Mouse (Mus musculus) kidney, postnatal 0 days (tissue): Measurements from ENCODE around the gene Atxn7l1. TPM values are rescaled to one million over a fixed set of nuclear protein-coding genes. Genes with fewer than 3 reads are reported as not detected.

Experiments used
- ATAC-seq: fragments of 200-750 bp; cut with Nextera tagmentation; replicated peaks from 2 replicates; pipeline ENCODE4 v1.8.0; 2017; ENCODE audit warnings: low read depth, moderate number of reproducible peaks, moderate TSS enrichment, moderate library complexity; ENCODE audit not compliant: low FRiP score
- DNase-seq: peaks from one replicate; pipeline ENCODE4 v3.0.0-alpha.2; 2016; ENCODE audit warnings: low spot score
- H3K27ac ChIP-seq: fragments of 300-500 bp; sonication (generic); 2 replicates; pipeline ENCODE4 v1.5.1; 2014; ENCODE audit warnings: mild to moderate bottlenecking
- H3K27me3 ChIP-seq: fragments of 300-500 bp; sonication (generic); 2 replicates; pipeline ENCODE4 v1.6.1; 2014; ENCODE audit warnings: low read length, mixed read lengths; ENCODE audit not compliant: insufficient read depth
- H3K36me3 ChIP-seq: fragments of 300-500 bp; sonication (generic); 2 replicates; pipeline ENCODE4 v1.6.1; 2014; ENCODE audit warnings: low read length, mixed read lengths; ENCODE audit not compliant: insufficient read depth
- H3K4me1 ChIP-seq: fragments of 300-500 bp; sonication (generic); replicated peaks from 2 replicates; pipeline ENCODE4 v1.6.1; 2014; ENCODE audit warnings: antibody characterized with exemption, low read length, mixed read lengths; ENCODE audit not compliant: insufficient read depth
- H3K4me2 ChIP-seq: fragments of 300-500 bp; sonication (generic); 2 replicates; pipeline ENCODE4 v1.6.1; 2014; ENCODE audit warnings: mild to moderate bottlenecking, low read length, moderate library complexity, mixed read lengths
- H3K4me3 ChIP-seq: fragments of 300-500 bp; sonication (generic); replicated peaks from 2 replicates; pipeline ENCODE4 v1.5.1; 2014; ENCODE audit warnings: low read depth, low read length
- H3K9ac ChIP-seq: fragments of 300-500 bp; sonication (generic); 2 replicates; pipeline ENCODE4 v1.6.1; 2014; ENCODE audit warnings: low read depth, low read length
- H3K9me3 ChIP-seq: fragments of 300-500 bp; sonication (generic); replicated peaks from 2 replicates; pipeline ENCODE4 v1.6.1; 2016; ENCODE audit warnings: low read length, inconsistent platforms, mixed read lengths
- CTCF ChIP-seq: IDR thresholded peaks from 2 replicates; pipeline ENCODE4 v1.5.1; 2016; ENCODE audit warnings: antibody characterized with exemption, low read depth, mild to moderate bottlenecking, moderate library complexity
- WGBS: fragments of 180-500 bp; shearing (Covaris S2); extraction: QIAGEN DNeasy Blood & Tissue Kit; methylation state at CpG from one replicate; pipeline ENCODE4 v1.1.7; 2014; 5-methylcytosine and 5-hydroxymethylcytosine counted together
- polyA plus RNA-seq: library from polyadenylated mRNA; unstranded; fragments of >200 nt; fragmentation: Nextera tagmentation; extraction: Ambion mirVana; gene quantifications from 2 replicates; pipeline ENCODE4 v1.2.1, GENCODE M21; 2015

Gene Atxn7l1
- polyA plus RNA-seq, 1 experiment from 2014 or later: 9.3 TPM

GRCm38 (mm10) chr12:33277427-33277826 lies 129.9 kb downstream of the Atxn7l1 start:
- ATAC-seq: no peak

DNA sequence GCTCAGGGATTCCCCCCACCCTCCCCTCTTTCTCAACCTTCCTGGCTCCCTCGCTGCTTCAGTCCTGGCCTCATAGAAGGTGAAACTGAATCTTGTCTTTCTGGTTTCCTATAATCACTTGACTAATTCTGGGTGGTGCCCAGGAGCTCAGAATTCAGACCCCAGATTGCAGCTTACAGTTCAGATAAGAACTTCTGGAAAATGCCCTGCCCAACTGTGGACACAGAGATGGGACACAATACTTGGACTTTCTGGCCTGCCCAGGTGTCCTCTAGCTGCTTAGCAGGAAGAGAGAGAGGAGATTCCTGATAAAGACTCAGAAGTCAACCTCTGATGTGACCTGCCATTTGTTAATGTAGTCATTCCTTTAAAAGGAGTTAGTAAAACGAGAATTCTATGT lies 131.7 kb downstream of the Atxn7l1 start:
- TF ChIP-seq CTCF: no peak
- ATAC-seq (no peak), DNase-seq (no peak)
- H3K4me1 ChIP-seq: no peaks in the 10 kb centered on the region
- H3K27me3 ChIP-seq: no peaks in the 10 kb centered on the region
- no peak overlapping the region for H3K9ac ChIP-seq
- no peaks in the 10 kb centered on the region for H3K9me3 ChIP-seq
- no peaks in the 10 kb centered on the region for H3K36me3 ChIP-seq
- no peak overlapping the region for H3K27ac ChIP-seq
- WGBS: 45% methylated on average over 2 of the region's 2 CpGs
- no peak overlapping the region for H3K4me3 ChIP-seq
- H3K4me2 ChIP-seq: no peak overlapping the region

More at GRCm38 (mm10) chr12:33277427-33277826, 129.9 kb downstream of the Atxn7l1 start:
- no peak for TF ChIP-seq CTCF
- Histone ChIP-seq H3K27ac (no peak overlapping the region), H3K9ac (no peak overlapping the region), H3K36me3 (no peaks in the 10 kb centered on the region), H3K27me3 (no peaks in the 10 kb centered on the region), H3K4me3 (no peak overlapping the region), H3K4me1 (no peaks in the 10 kb centered on the region), H3K9me3 (no peaks in the 10 kb centered on the region), H3K4me2 (no peak overlapping the region)
- DNase-seq: no peak
- 76% methylated on average over 7 of the region's 7 CpGs for WGBS

- no peaks in the 10 kb centered on the region for H3K36me3 ChIP-seq
- H3K27me3 ChIP-seq: no peaks in the 10 kb centered on the region
- DNase-seq: peak; percentile 64
- TF ChIP-seq CTCF: peak; percentile 92
- H3K9ac ChIP-seq: no peak overlapping the region
- WGBS: 37% methylated on average over 2 of the region's 2 CpGs
- no peaks in the 10 kb centered on the region for H3K9me3 ChIP-seq
- H3K27ac ChIP-seq: no peak overlapping the region
- no peak for ATAC-seq
- H3K4me3 ChIP-seq: no peak overlapping the region
- H3K4me1 ChIP-seq: peaks cover 8% of the 10 kb centered on the region; the same call in 1 of the 2 replicates
- H3K4me2 ChIP-seq: no peak overlapping the region
Measured at GRCm38 (mm10) chr12:33280805-33281204, 133.3 kb downstream of the Atxn7l1 start.

DNA sequence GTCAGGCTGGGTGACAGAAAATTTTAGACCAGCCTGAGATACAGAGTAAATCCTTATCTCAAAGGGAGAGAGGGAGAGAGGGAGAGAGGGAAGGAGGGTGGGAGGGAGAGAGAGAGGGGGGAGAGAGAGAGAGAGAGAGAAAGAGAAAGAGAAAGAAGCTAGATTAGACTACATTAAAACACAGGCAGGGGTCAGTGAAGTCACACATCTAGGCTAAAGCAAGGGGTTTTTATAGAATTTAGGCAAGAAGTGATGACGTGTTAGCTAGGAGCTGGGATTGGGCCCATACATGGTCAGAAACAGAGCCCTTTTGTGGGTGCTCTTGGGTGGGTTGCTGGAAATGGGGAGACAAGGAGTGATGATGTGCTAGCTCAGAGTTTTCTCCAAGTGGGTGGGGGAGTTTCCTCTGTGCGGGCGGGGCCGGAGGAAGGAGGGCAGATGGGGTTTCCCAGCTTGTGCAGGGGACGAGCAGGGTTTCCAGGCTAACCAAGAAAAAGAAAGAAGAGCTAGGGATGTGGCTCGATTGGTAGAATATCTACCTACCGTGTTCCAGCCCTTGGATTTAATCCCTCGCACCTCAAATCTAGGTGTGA lies 136.9 kb downstream of the Atxn7l1 start:
- no peak for TF ChIP-seq CTCF
- no peak for ATAC-seq
- DNase-seq: no peak
- H3K9me3 ChIP-seq: no peaks in the 10 kb centered on the region
- H3K9ac ChIP-seq: no peak overlapping the region
- no peaks in the 10 kb centered on the region for H3K36me3 ChIP-seq
- no peaks in the 10 kb centered on the region for H3K27me3 ChIP-seq
- no peak overlapping the region for H3K27ac ChIP-seq
- 76% methylated on average over 8 of the region's 8 CpGs for WGBS
- H3K4me2 ChIP-seq: no peak overlapping the region
- H3K4me3 ChIP-seq: no peak overlapping the region
- H3K4me1 ChIP-seq: peaks cover 22% of the 10 kb centered on the region

- no peak overlapping the region for H3K9ac ChIP-seq
- no peak overlapping the region for H3K4me3 ChIP-seq
- no peak overlapping the region for H3K4me2 ChIP-seq
- TF ChIP-seq CTCF: no peak
- H3K36me3 ChIP-seq: no peaks in the 10 kb centered on the region
- peak overlapping the region; percentile 44; the same call in 1 of the 2 replicates for H3K27ac ChIP-seq
- peaks cover 22% of the 10 kb centered on the region for H3K4me1 ChIP-seq
- WGBS: 45% methylated on average over 4 of the region's 4 CpGs
- H3K9me3 ChIP-seq: no peaks in the 10 kb centered on the region
- DNase-seq: no peak
- H3K27me3 ChIP-seq: no peaks in the 10 kb centered on the region
- ATAC-seq: 0 out of 2 replicates have a peak, but pooled peaks have one; percentile 48
Measured at GRCm38 (mm10) chr12:33285354-33285753, 137.9 kb downstream of the Atxn7l1 start.

- Histone ChIP-seq H3K4me1 (peaks cover 22% of the 10 kb centered on the region), H3K27me3 (no peaks in the 10 kb centered on the region), H3K4me2 (no peak overlapping the region), H3K9ac (no peak overlapping the region), H3K27ac (peak overlapping the region; percentile 44; the same call in 1 of the 2 replicates), H3K4me3 (no peak overlapping the region), H3K9me3 (no peaks in the 10 kb centered on the region), H3K36me3 (no peaks in the 10 kb centered on the region)
- ATAC-seq: peak; percentile 94
- whole genome bisulfite sequencing: 42% methylated on average over 9 of the region's 9 CpGs
- DNase-seq: peak; percentile 41
- no peak for TF ChIP-seq CTCF
Measured at GRCm38 (mm10) chr12:33285933-33286649, 138.6 kb downstream of the Atxn7l1 start.
